Mouse (Mus musculus) forebrain, embryonic 10.5 days (tissue): ENCODE data around the gene Tlnrd1. TPM values are rescaled to one million over a fixed set of nuclear protein-coding genes. Genes with fewer than 3 reads are reported as not detected.

Experiments used
- DNase-seq: peaks from one replicate; pipeline ENCODE4 v3.0.0-alpha.2; 2017; ENCODE audit warnings: low spot score; ENCODE audit errors: extremely low spot score
- H3K27ac ChIP-seq: fragments of 300-500 bp; sonication (generic); 2 replicates; pipeline ENCODE4 v1.5.1; 2016; ENCODE audit warnings: mild to moderate bottlenecking
- H3K27me3 ChIP-seq: fragments of 300-500 bp; sonication (generic); 2 replicates; pipeline ENCODE4 v1.6.1; 2016; ENCODE audit warnings: mild to moderate bottlenecking; ENCODE audit not compliant: poor library complexity, severe bottlenecking
- H3K36me3 ChIP-seq: fragments of 300-500 bp; sonication (generic); replicated peaks from 2 replicates; pipeline ENCODE4 v1.6.1; 2016; ENCODE audit warnings: mild to moderate bottlenecking, moderate library complexity
- H3K4me1 ChIP-seq: fragments of 300-500 bp; sonication (generic); 2 replicates; pipeline ENCODE4 v1.6.1; 2016
- H3K4me3 ChIP-seq: fragments of 300-500 bp; sonication (generic); 2 replicates; pipeline ENCODE4 v1.5.1; 2016; ENCODE audit warnings: mild to moderate bottlenecking, moderate library complexity
- H3K9me3 ChIP-seq: fragments of 300-500 bp; sonication (generic); 2 replicates; pipeline ENCODE4 v1.6.1; 2016; ENCODE audit warnings: mild to moderate bottlenecking, moderate library complexity
- WGBS: fragments of 180-500 bp; shearing (Covaris S2); methylation state at CpG from one replicate; pipeline ENCODE4 v1.1.7; 2016; 5-methylcytosine and 5-hydroxymethylcytosine counted together
- polyA plus RNA-seq: library from polyadenylated mRNA; unstranded; fragments of >200 nt; fragmentation: Nextera tagmentation; extraction: Ambion mirVana; gene quantifications from 2 replicates; pipeline ENCODE4 v1.2.1, GENCODE M21; 2016

Gene Tlnrd1
- polyA plus RNA-seq, 1 experiment from 2014 or later, result 7.6 TPM

DNA sequence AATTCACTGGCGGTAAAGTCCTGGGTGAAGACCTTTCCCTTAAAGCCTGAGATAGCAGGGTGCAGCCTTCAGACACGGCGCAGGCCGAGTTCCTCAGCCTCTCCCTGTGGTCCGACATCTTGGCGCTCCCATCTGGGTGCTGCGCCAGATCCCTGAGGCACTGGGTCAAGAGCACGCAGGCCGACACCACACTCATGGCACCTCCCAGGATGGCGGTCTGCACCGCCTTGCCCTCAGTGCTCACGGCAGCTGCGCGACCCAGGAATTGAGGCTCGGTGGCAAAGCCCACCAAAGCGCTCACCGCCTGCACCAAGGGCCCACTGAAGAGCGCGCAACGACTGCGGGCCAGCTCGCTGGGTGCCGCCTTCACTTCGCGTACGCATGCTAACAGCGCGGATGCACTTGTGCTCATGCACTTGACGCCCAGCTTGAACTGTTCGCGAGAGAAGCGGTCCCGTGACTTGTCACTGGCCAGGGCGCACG lies 1.9 kb downstream of the Tlnrd1 start:
- Histone ChIP-seq H3K4me3 (peak overlapping the region; percentile 80), H3K4me1 (peaks cover 76% of the 10 kb centered on the region), H3K27ac (peak overlapping the region; percentile 97), H3K9me3 (peaks cover 16% of the 10 kb centered on the region), H3K36me3 (peaks cover 26% of the 10 kb centered on the region), H3K27me3 (peaks cover 9% of the 10 kb centered on the region; the same call in 1 of the 2 replicates)
- no peak for DNase-seq
- WGBS, result 92% methylated on average over 35 of the region's 35 CpGs

DNA sequence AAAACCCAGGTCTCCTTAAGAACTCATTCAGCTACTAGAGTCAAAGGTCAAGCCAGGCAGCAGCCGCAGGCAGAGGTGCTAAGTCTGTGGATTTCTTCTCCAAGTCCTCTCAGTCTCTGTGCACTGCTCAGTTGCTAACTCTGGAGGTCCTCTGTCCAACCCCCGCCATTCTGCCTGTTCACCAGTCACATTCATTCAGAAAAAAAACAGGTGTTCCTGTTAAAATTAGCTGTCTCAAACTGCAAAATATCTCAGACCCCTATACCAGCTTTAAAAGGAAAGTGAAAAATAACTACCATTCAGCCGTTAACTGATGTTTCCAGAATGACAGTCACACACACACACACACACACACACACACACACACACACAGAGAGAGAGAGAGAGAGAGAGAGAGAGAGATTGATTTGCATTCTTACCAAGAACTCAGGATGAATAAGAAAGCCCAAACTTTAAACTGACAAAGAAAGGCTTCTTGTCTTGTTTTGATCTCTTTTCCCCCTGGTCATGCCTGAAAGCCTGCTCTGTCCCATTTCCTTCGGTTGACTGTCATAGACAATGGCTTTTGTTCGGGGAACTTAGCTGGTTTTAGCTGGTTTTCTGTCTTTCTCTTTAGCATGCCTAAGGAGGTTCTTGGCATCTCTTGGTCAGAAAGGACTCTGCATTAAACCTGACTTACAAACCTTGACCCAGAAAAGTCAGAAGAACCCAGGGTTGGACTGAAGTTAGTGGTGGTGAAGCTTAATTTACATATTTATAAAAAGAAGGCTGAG lies 5.2 kb downstream of the Tlnrd1 start:
- Histone ChIP-seq H3K27me3 (peaks cover 9% of the 10 kb centered on the region; the same call in 1 of the 2 replicates), H3K36me3 (peaks cover 35% of the 10 kb centered on the region), H3K9me3 (peaks cover 10% of the 10 kb centered on the region), H3K4me1 (peaks cover 61% of the 10 kb centered on the region), H3K27ac (peak overlapping the region; percentile 65), H3K4me3 (peak overlapping the region; percentile 24)
- whole genome bisulfite sequencing, result 5% methylated on average over 5 of the region's 5 CpGs
- peak; percentile 26 for DNase-seq

DNA sequence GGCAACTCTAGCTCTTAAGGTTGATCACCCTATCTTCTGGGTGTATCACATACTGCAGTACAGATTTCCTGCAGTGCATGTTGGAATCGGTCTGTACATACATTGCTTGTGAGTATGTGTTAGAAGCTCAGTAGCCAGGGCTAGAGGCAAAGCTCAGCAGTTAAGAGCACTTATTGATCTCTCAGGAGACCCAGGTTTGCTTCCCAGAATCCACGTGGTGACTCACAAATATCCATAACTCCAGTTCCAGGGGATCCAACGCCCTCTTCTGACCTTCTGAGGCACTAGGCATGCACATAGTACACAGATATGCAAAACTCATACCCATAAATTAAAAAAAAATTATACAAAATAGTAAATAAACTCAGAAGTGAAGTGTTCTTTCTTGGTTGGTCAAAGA lies 7.0 kb downstream of the Tlnrd1 start:
- Histone ChIP-seq H3K4me3 (no peak overlapping the region), H3K9me3 (peaks cover 4% of the 10 kb centered on the region), H3K27me3 (peaks cover 2% of the 10 kb centered on the region; the same call in 1 of the 2 replicates), H3K4me1 (peaks cover 43% of the 10 kb centered on the region), H3K27ac (no peak overlapping the region), H3K36me3 (peaks cover 28% of the 10 kb centered on the region)
- no peak for DNase-seq
- WGBS, result 85% methylated on average over 3 of the region's 3 CpGs

DNA sequence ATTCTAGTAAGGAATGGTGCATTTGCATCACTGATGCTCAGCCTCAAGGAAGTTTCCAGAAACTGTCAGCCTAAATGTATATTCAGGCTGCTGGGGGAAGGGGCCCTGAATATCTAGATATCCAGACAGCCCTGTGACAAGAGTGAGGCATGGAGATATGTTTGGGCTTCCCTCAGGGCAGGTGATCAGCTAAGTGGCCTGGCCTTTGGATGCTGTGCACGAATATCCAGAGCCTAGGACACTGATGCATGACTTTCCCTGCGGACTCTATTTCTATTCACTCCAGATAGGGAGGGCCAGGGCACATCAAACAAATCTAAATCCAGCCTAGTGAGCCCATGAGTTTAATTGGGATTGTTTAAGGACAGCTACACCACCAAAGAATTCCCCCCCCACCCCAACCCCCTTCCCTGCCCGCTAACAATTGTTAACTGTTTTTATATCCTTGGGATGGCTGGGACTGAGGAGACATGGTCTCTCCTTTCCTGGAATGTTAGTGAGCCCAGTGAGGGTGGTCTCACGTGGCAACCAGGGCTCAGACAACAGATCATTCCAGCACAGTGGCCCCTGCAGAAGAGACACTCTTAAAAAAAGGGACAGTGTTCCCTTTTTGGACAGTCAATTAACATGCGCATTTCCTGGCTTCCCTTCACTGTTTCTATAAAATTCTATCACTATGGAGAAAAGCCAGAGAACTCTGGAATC lies 14.1 kb downstream of the Tlnrd1 start:
- Histone ChIP-seq H3K4me1 (peaks cover 15% of the 10 kb centered on the region), H3K9me3 (no peaks in the 10 kb centered on the region), H3K27me3 (no peaks in the 10 kb centered on the region), H3K4me3 (no peak overlapping the region), H3K27ac (no peak overlapping the region), H3K36me3 (no peaks in the 10 kb centered on the region)
- WGBS, result 39% methylated on average over 5 of the region's 5 CpGs
- no peak for DNase-seq

DNA sequence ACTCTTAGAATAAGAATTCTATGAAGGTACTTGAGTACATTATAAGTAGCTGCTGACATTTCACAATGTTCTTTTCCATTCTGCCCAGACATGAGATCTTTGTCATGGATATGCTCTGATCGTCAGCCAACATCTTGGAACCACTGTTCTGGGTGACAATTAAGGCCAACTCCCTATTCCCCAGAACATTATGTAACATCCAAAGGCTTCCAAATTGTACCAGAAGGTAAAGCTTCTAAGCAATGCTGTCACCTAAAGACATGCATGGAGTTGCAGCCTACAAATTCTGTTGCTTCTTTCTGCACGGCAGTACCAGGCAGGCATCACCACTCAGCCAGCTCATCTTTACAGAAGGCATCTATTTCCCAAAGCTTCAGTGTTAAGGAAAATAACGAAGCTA lies 15.9 kb downstream of the Tlnrd1 start:
- Histone ChIP-seq H3K27ac (no peak overlapping the region), H3K4me1 (peaks cover 15% of the 10 kb centered on the region), H3K27me3 (no peaks in the 10 kb centered on the region), H3K9me3 (no peaks in the 10 kb centered on the region), H3K36me3 (no peaks in the 10 kb centered on the region), H3K4me3 (no peak overlapping the region)
- DNase-seq, result no peak
- 87% methylated on average over 3 of the region's 3 CpGs for WGBS

DNA sequence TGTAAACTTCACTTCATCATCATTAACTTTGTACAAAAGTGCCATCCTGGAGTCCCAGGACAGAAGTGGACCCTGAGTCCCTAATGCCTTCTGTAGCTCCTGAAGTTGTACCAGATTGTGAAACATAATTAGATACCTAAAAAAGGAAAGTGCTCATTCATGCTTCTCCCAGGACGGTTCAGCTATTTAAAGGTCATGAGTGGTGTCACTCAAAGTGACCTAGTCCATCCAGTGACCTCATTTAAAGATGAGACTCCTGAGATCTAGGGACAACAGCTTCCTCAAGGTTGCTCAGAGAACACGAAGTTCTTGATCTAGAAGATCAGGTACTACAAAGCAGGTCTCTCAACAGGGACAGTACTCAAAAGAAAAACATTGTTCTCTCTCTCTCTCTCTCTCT lies 20.6 kb downstream of the Tlnrd1 start:
- Histone ChIP-seq H3K4me1 (peaks cover 5% of the 10 kb centered on the region), H3K4me3 (no peak overlapping the region), H3K27me3 (no peaks in the 10 kb centered on the region), H3K36me3 (no peaks in the 10 kb centered on the region), H3K9me3 (no peaks in the 10 kb centered on the region), H3K27ac (no peak overlapping the region)
- DNase-seq, result no peak
- 63% methylated on average over 2 of the region's 2 CpGs for WGBS

DNA sequence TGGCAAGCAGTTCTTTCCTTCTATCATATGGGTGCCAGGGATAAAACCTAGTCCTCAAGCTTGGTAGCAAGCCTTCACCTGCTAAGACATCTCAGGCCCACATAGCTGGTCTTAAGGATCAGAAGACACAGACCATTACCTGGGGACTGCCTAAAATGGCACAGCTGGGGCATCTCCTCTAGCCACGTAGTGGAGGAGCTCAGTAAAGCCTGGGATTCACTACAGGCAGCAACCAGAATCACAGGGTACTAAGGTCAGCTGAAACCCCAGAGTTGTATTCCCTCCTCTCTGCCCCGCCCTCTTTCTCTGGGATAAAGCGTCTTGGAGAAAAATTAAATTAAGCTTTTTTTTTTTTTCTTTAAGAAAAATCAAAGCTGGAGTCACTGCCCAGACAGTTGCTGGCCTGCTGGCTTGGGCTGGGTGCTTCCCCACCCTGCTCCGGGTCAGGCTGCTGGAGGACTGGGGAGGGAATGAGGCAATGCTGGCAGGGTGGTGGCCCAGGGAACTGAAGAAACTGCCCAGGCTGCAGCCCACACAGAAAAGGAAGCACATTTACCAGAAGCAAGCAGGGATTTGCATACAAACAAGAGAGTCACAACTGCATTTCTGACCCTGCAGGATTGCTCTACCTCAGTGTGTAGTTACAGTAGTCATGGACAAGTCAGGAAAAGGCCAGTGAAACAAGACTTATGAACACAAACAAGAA lies 24.6 kb downstream of the Tlnrd1 start:
- no peaks in the 10 kb centered on the region for H3K9me3 ChIP-seq
- WGBS, result 69% methylated on average over 4 of the region's 4 CpGs
- no peaks in the 10 kb centered on the region for H3K27me3 ChIP-seq
- no peak for DNase-seq
- H3K27ac ChIP-seq, result no peak overlapping the region
- no peaks in the 10 kb centered on the region for H3K36me3 ChIP-seq
- no peak overlapping the region for H3K4me3 ChIP-seq
- H3K4me1 ChIP-seq, result 0 out of 2 replicates have a peak, but pooled peaks cover 2% of the 10 kb centered on the region

DNA sequence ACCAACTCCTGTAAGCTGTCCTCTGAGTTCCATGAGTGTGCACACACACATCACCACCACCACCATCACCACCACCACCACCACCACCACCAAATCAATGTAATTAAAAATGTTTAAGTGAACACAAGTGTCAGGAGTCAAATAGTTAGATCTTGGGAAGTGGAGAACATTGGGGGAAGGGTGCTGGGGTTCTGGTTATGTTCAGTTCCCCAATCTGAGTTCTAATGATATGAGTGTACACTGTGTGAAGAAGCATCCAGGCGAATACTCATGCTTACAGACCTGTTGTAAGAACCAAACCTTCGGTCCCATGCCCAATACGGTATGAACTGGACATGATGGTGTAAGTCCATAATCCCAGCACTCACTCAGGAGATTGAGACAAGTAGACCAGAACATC lies 26.2 kb downstream of the Tlnrd1 start:
- WGBS, result 92% methylated on average over 3 of the region's 3 CpGs
- H3K27me3 ChIP-seq, result no peaks in the 10 kb centered on the region
- H3K4me3 ChIP-seq, result no peak overlapping the region

DNA sequence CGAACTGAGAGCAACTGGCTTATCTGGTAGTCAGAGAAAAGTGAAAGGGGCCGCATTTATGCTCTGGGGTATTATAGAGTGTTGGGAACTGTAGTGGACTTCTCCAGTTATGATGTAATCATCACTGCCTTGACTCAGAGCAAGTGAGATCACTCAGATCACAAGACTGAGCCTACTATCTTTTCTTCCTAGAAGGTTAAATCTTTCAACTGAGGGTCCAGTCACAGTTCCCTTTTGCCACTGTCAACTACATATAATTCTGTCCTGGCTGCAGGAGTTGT lies 27.0 kb downstream of the Tlnrd1 start:
- no peak for DNase-seq
- Histone ChIP-seq H3K27ac (no peak overlapping the region), H3K27me3 (no peaks in the 10 kb centered on the region), H3K36me3 (no peaks in the 10 kb centered on the region), H3K4me3 (no peak overlapping the region), H3K4me1 (peaks cover 9% of the 10 kb centered on the region), H3K9me3 (no peaks in the 10 kb centered on the region)
- WGBS, result 92% methylated on average over 2 of the region's 2 CpGs

More for the DNA sequence above, 26.2 kb downstream of the Tlnrd1 start:
- H3K4me1 ChIP-seq, result 0 out of 2 replicates have a peak, but pooled peaks cover 2% of the 10 kb centered on the region
- H3K27ac ChIP-seq, result no peak overlapping the region
- no peak for DNase-seq
- no peaks in the 10 kb centered on the region for H3K36me3 ChIP-seq
- H3K9me3 ChIP-seq, result no peaks in the 10 kb centered on the region

DNA sequence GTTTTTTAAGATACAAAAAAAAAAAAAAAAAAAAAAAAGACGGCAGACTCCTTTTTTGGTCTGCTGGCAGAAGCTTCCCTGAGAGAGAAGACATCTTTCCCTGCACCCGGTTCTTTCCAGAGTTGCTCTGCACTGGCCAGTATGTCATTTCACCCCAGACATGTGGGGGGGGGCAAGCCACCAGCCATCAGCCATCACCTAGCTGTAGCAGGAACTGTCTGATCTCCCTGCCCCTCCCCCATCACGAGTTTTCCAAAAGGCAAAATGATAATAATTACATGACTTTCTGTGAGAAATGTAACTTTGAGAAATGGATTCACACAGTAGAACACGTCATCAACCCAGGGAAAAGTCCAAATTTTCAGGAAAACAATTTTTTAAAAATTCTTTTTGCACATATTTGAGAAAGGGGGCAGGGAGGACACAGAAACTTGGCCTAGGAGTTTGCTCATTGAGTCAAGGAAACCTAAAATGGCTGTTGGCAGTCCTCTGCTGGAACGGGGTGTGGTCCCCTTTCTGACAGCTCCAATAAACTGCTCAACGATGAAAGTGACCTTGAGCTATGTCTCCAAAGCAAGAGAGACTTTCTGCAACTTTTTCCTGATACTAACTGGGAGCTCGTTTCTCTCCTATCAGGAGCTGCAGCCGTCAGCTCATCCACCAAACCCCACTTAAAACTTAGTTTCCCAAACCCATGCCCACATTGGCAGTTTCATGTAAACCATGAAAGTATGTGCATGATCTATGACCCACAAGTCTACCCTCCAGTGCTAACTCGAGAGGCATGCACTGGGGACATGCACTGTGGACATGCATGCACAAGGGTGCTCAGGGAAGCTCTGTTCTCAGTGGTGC lies 27.5 kb downstream of the Tlnrd1 start:
- no peak for DNase-seq
- H3K36me3 ChIP-seq, result no peaks in the 10 kb centered on the region
- H3K27me3 ChIP-seq, result no peaks in the 10 kb centered on the region
- H3K4me1 ChIP-seq, result peaks cover 13% of the 10 kb centered on the region
- no peak overlapping the region for H3K4me3 ChIP-seq
- no peaks in the 10 kb centered on the region for H3K9me3 ChIP-seq
- WGBS, result 84% methylated on average over 9 of the region's 9 CpGs
- H3K27ac ChIP-seq, result no peak overlapping the region

DNA sequence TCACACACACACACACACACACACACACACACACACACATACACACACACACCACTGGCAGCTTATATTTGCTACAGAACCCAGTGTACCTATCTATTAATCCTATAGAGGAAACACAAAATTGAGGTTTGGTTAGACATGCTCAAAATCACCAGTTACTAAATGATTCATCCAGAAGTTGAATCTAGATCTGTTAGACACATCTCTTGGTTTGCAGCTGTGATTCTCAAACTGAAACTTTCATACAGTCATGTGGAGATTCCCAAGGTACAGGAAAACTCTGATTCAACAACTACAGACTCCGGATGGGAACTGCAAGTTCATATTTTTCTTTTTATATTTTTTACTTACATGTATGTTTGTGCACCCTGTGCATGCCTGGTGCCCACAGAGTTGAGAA lies 28.9 kb downstream of the Tlnrd1 start:
- 84% methylated on average over 1 of the region's 1 CpGs for WGBS
- Histone ChIP-seq H3K4me1 (peaks cover 13% of the 10 kb centered on the region), H3K4me3 (no peak overlapping the region), H3K27me3 (no peaks in the 10 kb centered on the region), H3K9me3 (no peaks in the 10 kb centered on the region), H3K36me3 (no peaks in the 10 kb centered on the region), H3K27ac (no peak overlapping the region)
- DNase-seq, result no peak
